Mouse (Mus musculus) heart, embryonic 15.5 days (tissue): Measurements from ENCODE around the gene Dzip1. TPM values are rescaled to one million over a fixed set of nuclear protein-coding genes. Genes with fewer than 3 reads are reported as not detected.

ENCODE experiments used
- ATAC-seq: fragments of 200-750 bp; cut with Nextera tagmentation; replicated peaks from 2 replicates; pipeline ENCODE4 v1.8.0; 2017; ENCODE audit warnings: low read depth, moderate TSS enrichment; ENCODE audit not compliant: insufficient number of reproducible peaks, insufficient read depth, low FRiP score
- H3K27ac ChIP-seq: fragments of 300-500 bp; sonication (generic); 2 replicates; pipeline ENCODE4 v1.5.1; 2015; ENCODE audit warnings: mild to moderate bottlenecking, inconsistent platforms
- H3K27me3 ChIP-seq: fragments of 300-500 bp; sonication (generic); 2 replicates; pipeline ENCODE4 v1.6.1; 2015; ENCODE audit warnings: inconsistent platforms
- H3K36me3 ChIP-seq: fragments of 300-500 bp; sonication (generic); 2 replicates; pipeline ENCODE4 v1.6.1; 2015; ENCODE audit warnings: mild to moderate bottlenecking, inconsistent platforms
- H3K4me1 ChIP-seq: fragments of 300-500 bp; sonication (generic); replicated peaks from 2 replicates; pipeline ENCODE4 v1.6.1; 2015; ENCODE audit warnings: inconsistent platforms
- H3K4me2 ChIP-seq: fragments of 300-500 bp; sonication (generic); 2 replicates; pipeline ENCODE4 v1.6.1; 2015; ENCODE audit warnings: inconsistent platforms, mild to moderate bottlenecking, moderate library complexity
- H3K4me3 ChIP-seq: fragments of 300-500 bp; sonication (generic); 2 replicates; pipeline ENCODE4 v1.5.1; 2015; ENCODE audit warnings: mild to moderate bottlenecking, inconsistent platforms
- H3K9ac ChIP-seq: fragments of 300-500 bp; sonication (generic); 2 replicates; pipeline ENCODE4 v1.6.1; 2015; ENCODE audit warnings: mild to moderate bottlenecking, inconsistent platforms
- H3K9me3 ChIP-seq: fragments of 300-500 bp; sonication (generic); replicated peaks from 2 replicates; pipeline ENCODE4 v1.6.1; 2016; ENCODE audit warnings: inconsistent platforms
- whole genome bisulfite sequencing: fragments of 180-500 bp; shearing (Covaris S2); methylation state at CpG from one replicate; pipeline ENCODE4 v1.1.7; 2015; ENCODE audit warnings: mixed read lengths; 5-methylcytosine and 5-hydroxymethylcytosine counted together
- polyA plus RNA-seq: library from polyadenylated mRNA; unstranded; fragments of >200 nt; fragmentation: Nextera tagmentation; extraction: Ambion mirVana; gene quantifications from 2 replicates; pipeline ENCODE4 v1.2.1, GENCODE M21; 2015

Dzip1 gene
- polyA plus RNA-seq, 1 experiment from 2014 or later: 4.8 TPM

DNA sequence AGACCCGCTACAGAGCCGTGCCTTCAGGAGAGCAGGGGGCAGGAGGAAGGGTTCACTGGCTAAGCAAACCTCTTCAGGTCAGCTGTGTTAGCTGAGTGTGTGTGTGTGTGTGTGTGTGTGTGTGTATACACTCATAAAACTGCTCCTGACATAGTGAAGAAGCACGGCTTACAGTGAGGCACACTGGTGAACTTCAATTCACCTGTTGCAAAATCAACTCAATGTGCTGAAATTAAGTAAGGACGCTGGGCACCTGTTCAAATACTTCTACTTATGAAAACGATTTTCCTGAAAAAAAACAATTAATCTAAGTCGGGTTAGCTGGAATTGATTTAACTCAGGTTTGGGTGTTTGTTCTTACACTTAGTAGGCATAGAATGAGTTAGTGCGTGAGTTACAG, 77.1 kb downstream of the Dzip1 start:
- WGBS: 80% methylated on average over 7 of the region's 7 CpGs
- no peak overlapping the region for H3K27ac ChIP-seq
- ATAC-seq: no peak

GRCm38 (mm10) chr14:118846834-118847233, 78.4 kb downstream of the Dzip1 start:
- WGBS: 89% methylated on average over 10 of the region's 10 CpGs
- Histone ChIP-seq H3K4me2 (no peak overlapping the region), H3K36me3 (no peaks in the 10 kb centered on the region), H3K9me3 (no peaks in the 10 kb centered on the region), H3K27me3 (0 out of 2 replicates have a peak, but pooled peaks cover 4% of the 10 kb centered on the region), H3K9ac (no peak overlapping the region), H3K4me3 (no peak overlapping the region), H3K4me1 (no peaks in the 10 kb centered on the region), H3K27ac (no peak overlapping the region)
- ATAC-seq: no peak

More for the DNA sequence above, 77.1 kb downstream of the Dzip1 start:
- no peaks in the 10 kb centered on the region for H3K4me1 ChIP-seq
- 0 out of 2 replicates have a peak, but pooled peaks cover 7% of the 10 kb centered on the region for H3K27me3 ChIP-seq
- no peak overlapping the region for H3K4me3 ChIP-seq
- no peak overlapping the region for H3K9ac ChIP-seq
- H3K9me3 ChIP-seq: no peaks in the 10 kb centered on the region
- H3K4me2 ChIP-seq: no peak overlapping the region
- H3K36me3 ChIP-seq: no peaks in the 10 kb centered on the region

- Histone ChIP-seq H3K4me2 (no peak overlapping the region), H3K36me3 (no peaks in the 10 kb centered on the region), H3K4me1 (no peaks in the 10 kb centered on the region), H3K27ac (no peak overlapping the region), H3K9me3 (no peaks in the 10 kb centered on the region), H3K4me3 (no peak overlapping the region), H3K27me3 (0 out of 2 replicates have a peak, but pooled peaks cover 4% of the 10 kb centered on the region), H3K9ac (no peak overlapping the region)
- WGBS: 81% methylated on average over 3 of the region's 3 CpGs
- no peak for ATAC-seq
Measured at GRCm38 (mm10) chr14:118842353-118842752, 82.9 kb downstream of the Dzip1 start.

DNA sequence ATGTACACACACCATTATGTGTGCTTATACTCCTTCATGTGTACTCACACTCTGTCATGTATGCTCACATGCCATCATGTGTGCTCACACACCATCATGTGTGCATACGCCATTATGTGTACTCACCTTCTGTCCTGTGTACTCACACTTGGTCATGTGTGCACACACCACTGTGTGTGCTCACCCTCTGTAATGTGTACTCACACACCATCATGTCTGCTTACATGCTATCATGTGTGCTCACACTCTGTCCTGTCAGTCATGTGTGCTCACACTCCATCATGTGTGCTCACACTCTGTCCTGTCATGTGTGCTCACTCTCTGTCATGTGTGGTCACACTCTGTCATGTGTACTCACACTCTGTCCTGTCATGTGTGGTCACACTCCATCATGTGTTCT, 85.2 kb downstream of the Dzip1 start:
- Histone ChIP-seq H3K9ac (no peak overlapping the region), H3K4me2 (no peak overlapping the region), H3K36me3 (no peaks in the 10 kb centered on the region), H3K4me1 (no peaks in the 10 kb centered on the region), H3K27ac (no peak overlapping the region), H3K4me3 (no peak overlapping the region), H3K27me3 (no peaks in the 10 kb centered on the region), H3K9me3 (no peaks in the 10 kb centered on the region)
- WGBS: 89% methylated on average over 1 of the region's 1 CpGs
- no peak for ATAC-seq

DNA sequence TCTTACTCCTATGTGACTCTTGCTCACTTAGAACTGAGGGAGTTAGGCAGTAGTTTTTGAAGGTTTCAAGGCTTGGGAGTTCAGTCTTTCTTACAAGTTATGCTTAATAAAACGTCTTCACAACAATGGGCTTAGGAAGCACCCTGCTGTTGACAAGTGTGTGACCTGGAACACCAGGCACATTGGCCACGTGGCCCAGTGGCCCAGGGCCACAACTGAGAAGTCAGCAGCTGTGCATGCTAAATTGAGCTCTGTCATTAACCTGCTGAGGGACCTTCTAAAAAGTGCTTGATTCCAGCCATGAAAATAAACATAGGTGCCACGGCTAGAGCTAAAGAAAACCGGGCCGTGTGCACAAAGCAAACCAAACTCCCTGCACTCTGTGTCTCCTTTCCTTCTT, 85.8 kb downstream of the Dzip1 start:
- H3K27ac ChIP-seq: no peak overlapping the region
- H3K4me2 ChIP-seq: no peak overlapping the region
- no peaks in the 10 kb centered on the region for H3K4me1 ChIP-seq
- ATAC-seq: no peak
- H3K36me3 ChIP-seq: no peaks in the 10 kb centered on the region
- WGBS: 59% methylated on average over 5 of the region's 5 CpGs
- H3K9me3 ChIP-seq: no peaks in the 10 kb centered on the region
- no peak overlapping the region for H3K4me3 ChIP-seq
- no peak overlapping the region for H3K9ac ChIP-seq
- H3K27me3 ChIP-seq: no peaks in the 10 kb centered on the region

DNA sequence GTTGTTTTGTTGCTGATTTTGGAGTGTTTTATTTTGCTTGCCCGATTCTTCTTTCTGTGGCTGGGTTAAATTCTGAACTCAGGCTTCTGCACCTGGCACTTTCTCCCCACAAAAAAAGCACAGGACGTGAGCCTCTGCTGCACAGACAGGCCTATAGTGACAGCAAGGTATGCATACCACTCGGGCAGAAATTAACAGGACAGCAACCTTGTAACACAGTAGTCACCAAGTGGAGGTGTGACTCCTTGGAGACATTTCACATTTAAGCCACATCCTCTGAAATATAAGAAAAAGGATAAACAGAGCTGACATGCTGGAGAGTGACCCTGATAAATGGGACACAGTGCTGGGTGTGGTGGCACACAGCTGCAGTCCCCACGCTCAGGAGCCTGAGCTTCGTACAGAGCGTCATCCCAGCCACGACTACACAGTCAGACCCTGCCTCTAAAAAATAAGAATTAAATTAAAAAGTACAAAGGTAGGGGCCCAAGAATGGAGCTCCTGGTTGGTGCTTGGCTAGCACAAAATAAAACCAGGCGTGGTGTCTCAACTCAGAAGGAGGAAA, 86.6 kb downstream of the Dzip1 start:
- Histone ChIP-seq H3K36me3 (no peaks in the 10 kb centered on the region), H3K4me2 (no peak overlapping the region), H3K9ac (no peak overlapping the region), H3K4me1 (no peaks in the 10 kb centered on the region), H3K27ac (no peak overlapping the region), H3K4me3 (no peak overlapping the region), H3K27me3 (no peaks in the 10 kb centered on the region), H3K9me3 (no peaks in the 10 kb centered on the region)
- WGBS: 65% methylated on average over 8 of the region's 8 CpGs
- no peak for ATAC-seq

GRCm38 (mm10) chr14:118836754-118837153, 88.5 kb downstream of the Dzip1 start:
- WGBS: 73% methylated on average over 7 of the region's 7 CpGs
- Histone ChIP-seq H3K27me3 (no peaks in the 10 kb centered on the region), H3K4me2 (no peak overlapping the region), H3K4me3 (no peak overlapping the region), H3K27ac (no peak overlapping the region), H3K9ac (no peak overlapping the region), H3K9me3 (no peaks in the 10 kb centered on the region), H3K4me1 (no peaks in the 10 kb centered on the region), H3K36me3 (no peaks in the 10 kb centered on the region)
- ATAC-seq: no peak

DNA sequence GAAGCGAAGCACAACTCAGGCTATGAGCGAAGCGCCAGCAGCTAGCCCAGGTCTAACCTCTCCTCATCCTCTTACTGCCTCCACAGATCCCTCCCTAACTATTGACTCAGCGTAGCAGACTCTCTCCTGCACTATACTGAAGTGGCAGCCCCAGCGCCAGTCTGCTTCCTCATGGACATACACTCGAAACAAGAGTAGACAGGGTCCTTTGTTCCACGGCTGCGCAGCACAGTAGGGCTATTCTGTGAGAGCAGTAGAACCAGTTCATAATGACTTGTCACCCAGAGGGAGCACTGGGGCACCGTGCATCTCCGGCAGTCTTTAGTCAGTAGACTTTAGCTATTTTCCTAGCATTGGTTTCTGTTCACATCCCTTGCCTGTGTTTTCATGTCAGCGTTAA, 89.1 kb downstream of the Dzip1 start:
- Histone ChIP-seq H3K9ac (no peak overlapping the region), H3K9me3 (no peaks in the 10 kb centered on the region), H3K27ac (no peak overlapping the region), H3K4me1 (no peaks in the 10 kb centered on the region), H3K27me3 (no peaks in the 10 kb centered on the region), H3K4me2 (no peak overlapping the region), H3K36me3 (no peaks in the 10 kb centered on the region), H3K4me3 (no peak overlapping the region)
- ATAC-seq: no peak
- WGBS: 88% methylated on average over 11 of the region's 11 CpGs

- no peak for ATAC-seq
- Histone ChIP-seq H3K9me3 (no peaks in the 10 kb centered on the region), H3K36me3 (no peaks in the 10 kb centered on the region), H3K4me3 (no peak overlapping the region), H3K27me3 (no peaks in the 10 kb centered on the region), H3K4me1 (no peaks in the 10 kb centered on the region), H3K4me2 (no peak overlapping the region), H3K27ac (no peak overlapping the region), H3K9ac (no peak overlapping the region)
- 28% methylated on average over 7 of the region's 7 CpGs for WGBS
Measured at GRCm38 (mm10) chr14:118834313-118834712, 90.9 kb downstream of the Dzip1 start.

GRCm38 (mm10) chr14:118833241-118833640, 92.0 kb downstream of the Dzip1 start:
- 80% methylated on average over 6 of the region's 6 CpGs for WGBS
- Histone ChIP-seq H3K9me3 (no peaks in the 10 kb centered on the region), H3K9ac (no peak overlapping the region), H3K4me3 (no peak overlapping the region), H3K4me1 (no peaks in the 10 kb centered on the region), H3K27ac (no peak overlapping the region), H3K36me3 (no peaks in the 10 kb centered on the region), H3K4me2 (no peak overlapping the region), H3K27me3 (no peaks in the 10 kb centered on the region)
- ATAC-seq: no peak

- WGBS: 63% methylated on average over 4 of the region's 4 CpGs
- Histone ChIP-seq H3K36me3 (no peaks in the 10 kb centered on the region), H3K9me3 (no peaks in the 10 kb centered on the region), H3K4me3 (no peak overlapping the region), H3K27me3 (no peaks in the 10 kb centered on the region), H3K4me1 (no peaks in the 10 kb centered on the region), H3K9ac (no peak overlapping the region), H3K27ac (no peak overlapping the region), H3K4me2 (no peak overlapping the region)
- ATAC-seq: no peak
Measured at GRCm38 (mm10) chr14:118831597-118831996, 93.7 kb downstream of the Dzip1 start.

- Histone ChIP-seq H3K27ac (no peak overlapping the region), H3K4me3 (no peak overlapping the region), H3K36me3 (no peaks in the 10 kb centered on the region), H3K4me2 (no peak overlapping the region), H3K9ac (no peak overlapping the region), H3K4me1 (no peaks in the 10 kb centered on the region), H3K27me3 (no peaks in the 10 kb centered on the region), H3K9me3 (no peaks in the 10 kb centered on the region)
- WGBS: 84% methylated on average over 11 of the region's 11 CpGs
- no peak for ATAC-seq
Measured at GRCm38 (mm10) chr14:118829331-118830095, 95.7 kb downstream of the Dzip1 start.
